Comparison of ENCODE assay signal across 15 mouse cellular contexts in genomic region chr15:88635205-88635604, GRCm38 (mm10). TPM values are rescaled to one million over a fixed set of nuclear protein-coding genes. Genes with fewer than 3 reads are reported as not detected.
DNase-seq lines count a peak whose midpoint lies in the region; ATAC-seq lines count a peak whose summit lies in the region.
"Had no signal": no experiment of that assay in that cellular context is flagged by ENCODE, and none has a peak within 500 bp of the region (broad histone marks: within the 10 kb centered on the region; RNA-seq: fewer than 3 reads in every experiment).

No protein-coding gene starts in this region.

- H3K36me3 ChIP-seq in hindbrain, embryonic 13.5 days = no peaks in the 10 kb centered on the region
- no peaks in the 10 kb centered on the region for H3K36me3 ChIP-seq in hindbrain, embryonic 12.5 days
- no peaks in the 10 kb centered on the region for H3K36me3 ChIP-seq in midbrain, embryonic 15.5 days (replicated peaks)
- H3K36me3 ChIP-seq: embryonic facial prominence, embryonic 12.5 days; limb, embryonic 15.5 days had no signal

- DNase-seq in lung, postnatal 10 days = peak; percentile 7
- DNase-seq in lung, postnatal 14 days = no peak
- DNase-seq in ES-CJ7 (ENCODE audit: low read depth, low spot score) (peak; percentile 60), ZHBTc4 (ENCODE audit: low read depth, low spot score) (peak; percentile 75)
- no peak for DNase-seq in T-cell, adult 2 months (ENCODE audit: low spot score)
- DNase-seq: heart, postnatal 14 days; kidney, adult 11 months had no signal

- H3K4me1 ChIP-seq in hindbrain, embryonic 13.5 days (replicated peaks) = peaks cover 5% of the 10 kb centered on the region
- 0 out of 2 replicates have a peak, but pooled peaks cover 3% of the 10 kb centered on the region for H3K4me1 ChIP-seq in hindbrain, embryonic 12.5 days
- H3K4me1 ChIP-seq in midbrain, embryonic 15.5 days = no peaks in the 10 kb centered on the region
- H3K4me1 ChIP-seq: embryonic facial prominence, embryonic 12.5 days; limb, embryonic 15.5 days had no signal

- no peaks in the 10 kb centered on the region for H3K27me3 ChIP-seq in hindbrain, embryonic 13.5 days
- no peaks in the 10 kb centered on the region for H3K27me3 ChIP-seq in hindbrain, embryonic 12.5 days
- no peaks in the 10 kb centered on the region for H3K27me3 ChIP-seq in midbrain, embryonic 15.5 days (replicated peaks)
- H3K27me3 ChIP-seq: embryonic facial prominence, embryonic 12.5 days; limb, embryonic 15.5 days had no signal

- no peak overlapping the region for H3K4me3 ChIP-seq in hindbrain, embryonic 13.5 days
- H3K4me3 ChIP-seq in hindbrain, embryonic 12.5 days = no peak overlapping the region
- H3K4me3 ChIP-seq in midbrain, embryonic 15.5 days = no peak overlapping the region
- H3K4me3 ChIP-seq: embryonic facial prominence, embryonic 12.5 days; limb, embryonic 15.5 days had no signal

- no peaks in the 10 kb centered on the region for H3K9me3 ChIP-seq in hindbrain, embryonic 13.5 days
- no peaks in the 10 kb centered on the region for H3K9me3 ChIP-seq in hindbrain, embryonic 12.5 days (replicated peaks)
- no peaks in the 10 kb centered on the region for H3K9me3 ChIP-seq in midbrain, embryonic 15.5 days
- H3K9me3 ChIP-seq: embryonic facial prominence, embryonic 12.5 days; limb, embryonic 15.5 days had no signal

- no peak overlapping the region for H3K4me2 ChIP-seq in hindbrain, embryonic 13.5 days
- no peak overlapping the region for H3K4me2 ChIP-seq in hindbrain, embryonic 12.5 days (replicated peaks)
- no peak overlapping the region for H3K4me2 ChIP-seq in midbrain, embryonic 15.5 days
- H3K4me2 ChIP-seq: embryonic facial prominence, embryonic 12.5 days; limb, embryonic 15.5 days had no signal

- no peak overlapping the region for H3K9ac ChIP-seq in hindbrain, embryonic 13.5 days
- H3K9ac ChIP-seq in hindbrain, embryonic 12.5 days = no peak overlapping the region
- H3K9ac ChIP-seq in midbrain, embryonic 15.5 days = no peak overlapping the region
- H3K9ac ChIP-seq: embryonic facial prominence, embryonic 12.5 days; limb, embryonic 15.5 days had no signal

- WGBS in hindbrain, embryonic 13.5 days = 68% methylated on average over 5 of the region's 5 CpGs
- 72% methylated on average over 5 of the region's 5 CpGs for WGBS in hindbrain, embryonic 12.5 days
- WGBS in midbrain, embryonic 15.5 days = 66% methylated on average over 5 of the region's 5 CpGs

- ATAC-seq in hindbrain, embryonic 13.5 days (ENCODE audit: low FRiP score) = no peak
- ATAC-seq in hindbrain, embryonic 12.5 days (ENCODE audit: low FRiP score) = no peak
- ATAC-seq in midbrain, embryonic 15.5 days (replicated peaks) = no peak

- H3K27ac ChIP-seq in hindbrain, embryonic 13.5 days = peak overlapping the region; percentile 13; the same call in 1 of the 2 replicates
- no peak overlapping the region for H3K27ac ChIP-seq in hindbrain, embryonic 12.5 days
- no peak overlapping the region for H3K27ac ChIP-seq in midbrain, embryonic 15.5 days
- H3K27ac ChIP-seq: embryonic facial prominence, embryonic 12.5 days; limb, embryonic 15.5 days had no signal

RNA-seq across cellular contexts. Expression of gene Zdhhc25, which starts 35.1 kb away (rescaled TPM):
- polyA plus RNA-seq in hindbrain, embryonic 13.5 days (2015; fragmentation: Nextera tagmentation; extraction: Ambion mirVana) = not detected in 2 replicates
- polyA plus RNA-seq in hindbrain, embryonic 12.5 days (2016; fragmentation: Nextera tagmentation; extraction: Ambion mirVana) = not detected in 2 replicates
- not detected in 2 replicates for polyA plus RNA-seq in midbrain, embryonic 15.5 days (2015; fragmentation: Nextera tagmentation; extraction: Ambion mirVana)
- polyA plus RNA-seq: embryonic facial prominence, embryonic 12.5 days; large intestine, adult 2 months; limb, embryonic 15.5 days; lung, embryonic 16.5 days; spleen, adult 2 months had no signal

Comparison
In these comparisons a context has a peak if more than half of its experiments do, and no peak if none do; other contexts are left out.
1. DNase-seq: peak in lung, postnatal 10 days (single experiment), ES-CJ7 (single experiment) and ZHBTc4 (single experiment); none in lung, postnatal 14 days (single experiment) and T-cell, adult 2 months (single experiment).